Mouse (Mus musculus): ENCODE data around the gene Tmem156. TPM values are rescaled to one million over a fixed set of nuclear protein-coding genes. Genes with fewer than 3 reads are reported as not detected.

Gene Tmem156
- polyA plus RNA-seq, 1 experiment from 2014 or later: not detected

Other genes starting within 250 kb of the Tmem156 start
- 0.19 and 0.28 TPM in 2 replicates for gene Tlr1, start 158.6 kb downstream of the Tmem156 start, polyA plus RNA-seq (2016; fragmentation: Nextera tagmentation; extraction: Ambion mirVana)
- gene Tlr6, start 132.0 kb downstream of the Tmem156 start, polyA plus RNA-seq (2016; fragmentation: Nextera tagmentation; extraction: Ambion mirVana): 0.18 and 0.25 TPM in 2 replicates
- 12.5 and 18.3 TPM in 2 replicates for gene Fam114a1, start 122.1 kb downstream of the Tmem156 start, polyA plus RNA-seq (2016; fragmentation: Nextera tagmentation; extraction: Ambion mirVana)
- gene Klhl5, start 15.4 kb upstream of the Tmem156 start, polyA plus RNA-seq (2016; fragmentation: Nextera tagmentation; extraction: Ambion mirVana): 12.7 and 13.0 TPM in 2 replicates
- 7.3 and 11.0 TPM in 2 replicates for gene Wdr19, start 107.6 kb upstream of the Tmem156 start, polyA plus RNA-seq (2016; fragmentation: Nextera tagmentation; extraction: Ambion mirVana)
- gene Rfc1, start 243.5 kb upstream of the Tmem156 start, polyA plus RNA-seq (2016; fragmentation: Nextera tagmentation; extraction: Ambion mirVana): 90.3 and 103 TPM in 2 replicates

All from limb, embryonic 10.5 days (tissue).